Mouse (Mus musculus) heart, embryonic 13.5 days (tissue): ENCODE results near the gene Hdac9. TPM values are rescaled to one million over a fixed set of nuclear protein-coding genes. Genes with fewer than 3 reads are reported as not detected.
A peak's percentile ranks its signal among the peaks of the same experiment; 100 is the strongest.

Source experiments
- ATAC-seq: fragments of 200-750 bp; cut with Nextera tagmentation; 2 replicates; pipeline ENCODE4 v1.8.0; 2017; ENCODE audit warnings: moderate TSS enrichment; ENCODE audit not compliant: insufficient number of reproducible peaks, low FRiP score, low TSS enrichment; ENCODE audit errors: extremely low read depth
- H3K27ac ChIP-seq: fragments of 300-500 bp; sonication (generic); replicated peaks from 2 replicates; pipeline ENCODE4 v1.5.1; 2015; ENCODE audit warnings: moderate library complexity, mild to moderate bottlenecking, inconsistent platforms
- H3K27me3 ChIP-seq: fragments of 300-500 bp; sonication (generic); replicated peaks from 2 replicates; pipeline ENCODE4 v1.6.1; 2015; ENCODE audit warnings: mild to moderate bottlenecking, inconsistent platforms
- H3K36me3 ChIP-seq: fragments of 300-500 bp; sonication (generic); 2 replicates; pipeline ENCODE4 v1.6.1; 2015; ENCODE audit warnings: mild to moderate bottlenecking, inconsistent platforms
- H3K4me1 ChIP-seq: fragments of 300-500 bp; sonication (generic); 2 replicates; pipeline ENCODE4 v1.6.1; 2015; ENCODE audit warnings: inconsistent platforms
- H3K4me2 ChIP-seq: fragments of 300-500 bp; sonication (generic); 2 replicates; pipeline ENCODE4 v1.6.1; 2015; ENCODE audit warnings: inconsistent platforms, mild to moderate bottlenecking, moderate library complexity
- H3K4me3 ChIP-seq: fragments of 300-500 bp; sonication (generic); 2 replicates; pipeline ENCODE4 v1.5.1; 2015; ENCODE audit warnings: moderate library complexity, mild to moderate bottlenecking, inconsistent platforms
- H3K9ac ChIP-seq: fragments of 300-500 bp; sonication (generic); 2 replicates; pipeline ENCODE4 v1.6.1; 2015; ENCODE audit warnings: inconsistent platforms, mild to moderate bottlenecking, moderate library complexity
- H3K9me3 ChIP-seq: fragments of 300-500 bp; sonication (generic); 2 replicates; pipeline ENCODE4 v1.6.1; 2016; ENCODE audit warnings: inconsistent platforms
- WGBS: fragments of 180-500 bp; shearing (Covaris S2); methylation state at CpG from one replicate; pipeline ENCODE4 v1.1.7; 2015; ENCODE audit warnings: mixed read lengths; 5-methylcytosine and 5-hydroxymethylcytosine counted together
- polyA plus RNA-seq: library from polyadenylated mRNA; unstranded; fragments of >200 nt; fragmentation: Nextera tagmentation; extraction: Ambion mirVana; gene quantifications from 2 replicates; pipeline ENCODE4 v1.2.1, GENCODE M21; 2015

Gene Hdac9
- 25.3 and 29.0 TPM in 2 replicates for polyA plus RNA-seq

DNA sequence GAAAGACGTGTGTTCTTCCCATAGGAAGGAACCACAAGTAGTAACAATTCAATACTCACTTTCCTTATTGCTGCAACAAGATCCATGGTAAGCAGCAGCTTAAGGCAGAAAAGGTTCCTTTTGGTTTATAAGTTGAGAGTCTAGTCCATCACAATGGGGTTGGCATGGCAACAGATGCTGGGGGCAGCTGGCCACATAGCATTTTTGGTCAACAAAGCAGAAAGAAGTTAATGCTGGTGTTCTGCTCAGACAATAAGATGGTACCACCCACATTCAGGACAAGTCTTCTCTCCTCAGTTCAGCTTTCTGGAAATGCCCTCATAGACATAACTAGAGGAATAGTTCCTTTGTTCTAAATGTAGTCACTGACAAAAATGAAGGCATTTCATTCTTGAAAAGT, at the start of gene Hdac9:
TSS of gene Hdac9 (minus strand) at position 101 of the 400 bp plus-strand sequence.
- WGBS, result 39% methylated on average over 1 of the region's 1 CpGs
- H3K27me3 ChIP-seq, result no peaks in the 10 kb centered on the region

DNA sequence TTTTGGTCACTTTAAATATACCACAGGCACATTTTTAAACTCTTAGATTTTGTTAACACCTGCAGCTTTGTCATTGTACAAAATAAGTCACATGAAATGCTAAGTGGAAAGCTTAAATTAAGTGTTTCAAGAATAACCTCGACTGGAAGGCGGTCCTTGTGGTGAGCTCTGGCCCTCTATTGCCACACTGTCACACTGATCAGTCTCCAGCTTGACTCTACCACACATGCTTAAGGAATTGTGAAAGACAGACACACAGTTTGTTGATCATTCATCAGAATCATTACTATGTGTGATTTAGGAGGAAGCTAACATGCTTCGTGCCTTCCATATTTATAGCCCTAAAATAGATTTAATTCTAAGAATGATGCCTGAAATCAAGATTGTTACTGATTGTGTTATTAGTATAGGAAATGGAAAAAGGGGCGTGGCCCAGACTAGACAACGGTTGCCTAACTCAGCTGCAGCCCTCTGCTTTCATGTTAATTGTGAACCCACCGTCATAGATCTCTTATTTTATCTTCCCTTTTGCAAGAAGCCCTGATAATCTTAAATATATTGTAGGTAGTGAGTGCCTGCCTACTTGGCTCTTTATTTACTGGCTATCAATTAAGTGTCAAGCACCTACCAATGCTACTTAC, 32.3 kb upstream of the Hdac9 start:
- Histone ChIP-seq H3K9ac (no peak overlapping the region), H3K4me3 (no peak overlapping the region), H3K36me3 (no peaks in the 10 kb centered on the region), H3K9me3 (no peaks in the 10 kb centered on the region), H3K4me2 (no peak overlapping the region), H3K27ac (no peak overlapping the region), H3K27me3 (no peaks in the 10 kb centered on the region), H3K4me1 (no peaks in the 10 kb centered on the region)
- ATAC-seq, result no peak
- WGBS, result 63% methylated on average over 6 of the region's 6 CpGs

More for the DNA sequence above, at the start of gene Hdac9:
- no peak within 1 kb of the TSS for H3K4me2 ChIP-seq
- no peak within 1 kb of the TSS for H3K9ac ChIP-seq
- no peaks in the 10 kb centered on the region for H3K36me3 ChIP-seq
- ATAC-seq, result no peak
- H3K4me1 ChIP-seq, result no peaks in the 10 kb centered on the region
- no peaks in the 10 kb centered on the region for H3K9me3 ChIP-seq
- no peak within 1 kb of the TSS for H3K27ac ChIP-seq
- H3K4me3 ChIP-seq, result no peak within 1 kb of the TSS

- no peak overlapping the region for H3K4me2 ChIP-seq
- ATAC-seq, result no peak
- no peaks in the 10 kb centered on the region for H3K27me3 ChIP-seq
- no peak overlapping the region for H3K4me3 ChIP-seq
- no peaks in the 10 kb centered on the region for H3K4me1 ChIP-seq
- 0 out of 2 replicates have a peak, but pooled peaks cover 6% of the 10 kb centered on the region for H3K9me3 ChIP-seq
- H3K36me3 ChIP-seq, result no peaks in the 10 kb centered on the region
- no peak overlapping the region for H3K27ac ChIP-seq
- H3K9ac ChIP-seq, result no peak overlapping the region
- 90% methylated on average over 1 of the region's 1 CpGs for WGBS
These were observed 21.0 kb upstream of the Hdac9 start for GRCm38 (mm10) chr12:34937918-34938317.

GRCm38 (mm10) chr12:34908008-34908407, 8.9 kb downstream of the Hdac9 start:
- no peak for ATAC-seq

GRCm38 (mm10) chr12:34907506-34907850, 9.4 kb downstream of the Hdac9 start:
- 2% methylated on average over 10 of the region's 10 CpGs for WGBS
- no peak for ATAC-seq
- H3K9ac ChIP-seq, result peak overlapping the region; percentile 83

More at GRCm38 (mm10) chr12:34908008-34908407, 8.9 kb downstream of the Hdac9 start:
- H3K4me2 ChIP-seq, result no peak overlapping the region
- 70% methylated on average over 2 of the region's 2 CpGs for WGBS
- H3K9me3 ChIP-seq, result no peaks in the 10 kb centered on the region
- H3K9ac ChIP-seq, result no peak overlapping the region
- H3K4me3 ChIP-seq, result no peak overlapping the region
- H3K36me3 ChIP-seq, result no peaks in the 10 kb centered on the region
- H3K27ac ChIP-seq, result no peak overlapping the region
- peaks cover 27% of the 10 kb centered on the region for H3K27me3 ChIP-seq
- H3K4me1 ChIP-seq, result peaks cover 6% of the 10 kb centered on the region; the same call in 1 of the 2 replicates

DNA sequence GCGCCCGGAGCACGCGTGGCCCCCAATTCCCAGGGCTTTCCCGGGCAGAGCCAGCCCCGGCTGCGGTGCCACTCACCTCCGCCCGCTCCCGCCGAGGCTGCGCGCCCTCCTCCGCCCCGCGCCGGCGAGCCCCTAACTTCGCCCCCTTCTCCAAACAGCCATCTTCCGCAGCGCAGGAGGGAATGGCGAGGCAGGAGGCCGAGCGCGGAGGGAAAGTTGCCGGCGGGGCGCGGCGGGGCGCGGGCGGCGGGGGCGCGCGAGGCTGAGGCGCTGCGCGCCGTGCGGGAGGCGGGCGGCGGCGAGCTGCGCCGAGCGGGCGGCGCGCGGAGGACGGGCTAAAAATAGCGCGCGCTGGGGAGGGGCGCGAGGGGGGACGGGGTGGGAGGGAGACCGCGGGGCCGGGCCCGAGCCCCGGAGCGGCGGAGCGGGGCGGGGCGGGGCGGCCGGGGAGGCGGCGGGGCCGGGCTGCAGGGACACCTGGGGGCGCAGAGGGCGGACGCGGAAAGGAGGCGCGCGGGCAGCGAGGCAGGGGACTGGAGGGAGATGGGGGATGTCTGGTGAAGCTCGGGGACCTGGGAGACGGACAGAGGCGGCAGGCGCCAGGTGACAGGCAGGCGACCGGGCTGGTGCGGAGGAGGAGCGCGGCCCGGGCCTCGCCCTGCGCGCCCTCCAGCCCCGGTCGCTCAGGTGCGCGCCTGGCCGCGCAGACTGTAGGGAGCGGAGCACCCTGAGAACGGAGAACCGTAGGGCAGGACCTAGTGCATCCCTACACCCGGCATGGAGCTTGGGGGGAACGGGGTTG, 10.0 kb downstream of the Hdac9 start:
- H3K27ac ChIP-seq, result no peak overlapping the region
- H3K9me3 ChIP-seq, result no peaks in the 10 kb centered on the region
- ATAC-seq, result peak; percentile 66
- H3K4me2 ChIP-seq, result peak overlapping the region; percentile 93
- peaks cover 27% of the 10 kb centered on the region for H3K27me3 ChIP-seq
- no peaks in the 10 kb centered on the region for H3K36me3 ChIP-seq
- peak overlapping the region; percentile 73 for H3K4me3 ChIP-seq
- H3K9ac ChIP-seq, result peak overlapping the region; percentile 83
- H3K4me1 ChIP-seq, result peaks cover 6% of the 10 kb centered on the region; the same call in 1 of the 2 replicates
- under 1% methylated on average over 92 of the region's 107 CpGs for WGBS

More at GRCm38 (mm10) chr12:34907506-34907850, 9.4 kb downstream of the Hdac9 start:
- Histone ChIP-seq H3K4me1 (peaks cover 6% of the 10 kb centered on the region; the same call in 1 of the 2 replicates), H3K27me3 (peaks cover 27% of the 10 kb centered on the region), H3K27ac (no peak overlapping the region), H3K9me3 (no peaks in the 10 kb centered on the region), H3K4me2 (peak overlapping the region; percentile 93), H3K4me3 (peak overlapping the region; percentile 73), H3K36me3 (no peaks in the 10 kb centered on the region)

- Histone ChIP-seq H3K27ac (no peak overlapping the region), H3K4me3 (peak overlapping the region; percentile 73), H3K9me3 (no peaks in the 10 kb centered on the region), H3K36me3 (no peaks in the 10 kb centered on the region), H3K9ac (peak overlapping the region; percentile 83), H3K4me1 (peaks cover 6% of the 10 kb centered on the region; the same call in 1 of the 2 replicates), H3K27me3 (peaks cover 27% of the 10 kb centered on the region), H3K4me2 (peak overlapping the region; percentile 93)
- ATAC-seq, result no peak
- WGBS, result 2% methylated on average over 10 of the region's 10 CpGs
These were observed 10.6 kb downstream of the Hdac9 start for GRCm38 (mm10) chr12:34906376-34906703.

DNA sequence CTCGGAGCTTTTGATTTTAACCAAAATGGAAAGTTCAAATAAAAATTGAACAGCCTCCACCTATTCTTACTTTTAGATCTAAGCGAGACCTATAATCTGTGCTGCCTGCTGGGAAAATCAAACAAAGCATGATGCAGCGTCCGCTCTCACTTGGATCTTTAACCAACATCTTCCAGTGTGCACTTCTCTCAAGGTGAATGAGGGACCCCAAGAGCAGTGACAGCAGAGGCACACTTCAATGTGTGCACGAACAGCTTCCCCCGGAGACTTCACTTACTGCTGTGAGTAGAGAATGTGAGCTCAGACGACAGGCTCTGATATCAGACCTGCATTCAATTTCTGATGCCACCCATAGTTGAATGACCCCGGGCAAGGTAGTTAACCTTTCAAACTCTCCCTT, 16.7 kb downstream of the Hdac9 start:
- H3K4me3 ChIP-seq, result no peak overlapping the region
- 79% methylated on average over 8 of the region's 8 CpGs for WGBS
- H3K36me3 ChIP-seq, result no peaks in the 10 kb centered on the region
- H3K27me3 ChIP-seq, result peaks cover 11% of the 10 kb centered on the region
- ATAC-seq, result no peak
- no peak overlapping the region for H3K4me2 ChIP-seq
- no peak overlapping the region for H3K9ac ChIP-seq
- no peak overlapping the region for H3K27ac ChIP-seq
- no peaks in the 10 kb centered on the region for H3K4me1 ChIP-seq
- no peaks in the 10 kb centered on the region for H3K9me3 ChIP-seq

GRCm38 (mm10) chr12:34894867-34895266, 22.0 kb downstream of the Hdac9 start:
- Histone ChIP-seq H3K4me3 (no peak overlapping the region), H3K4me1 (no peaks in the 10 kb centered on the region), H3K9ac (no peak overlapping the region), H3K4me2 (no peak overlapping the region), H3K27ac (no peak overlapping the region), H3K36me3 (no peaks in the 10 kb centered on the region), H3K9me3 (no peaks in the 10 kb centered on the region), H3K27me3 (0 out of 2 replicates have a peak, but pooled peaks cover 4% of the 10 kb centered on the region)
- ATAC-seq, result no peak
- WGBS, result 58% methylated on average over 5 of the region's 5 CpGs

DNA sequence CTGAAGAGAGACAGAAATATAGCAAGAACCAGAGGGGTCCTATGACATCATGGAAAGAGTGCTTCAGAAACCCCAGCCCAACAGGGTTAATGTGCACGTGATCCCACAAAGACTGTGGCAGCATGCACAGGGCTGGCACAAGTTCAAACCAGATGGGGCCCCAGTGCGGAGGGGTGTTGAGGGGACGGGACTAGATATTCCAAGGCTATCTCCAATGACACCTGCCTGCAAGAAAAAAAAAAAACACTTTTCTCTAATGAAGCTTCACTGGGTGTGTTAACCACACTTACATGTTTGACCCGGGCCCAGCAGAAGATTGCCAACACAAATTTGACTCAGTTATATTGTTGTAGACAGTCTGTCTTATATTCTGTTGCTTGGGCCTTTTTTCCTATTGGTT, 28.2 kb downstream of the Hdac9 start:
- no peaks in the 10 kb centered on the region for H3K27me3 ChIP-seq
- no peak for ATAC-seq
- no peaks in the 10 kb centered on the region for H3K36me3 ChIP-seq
- H3K27ac ChIP-seq, result no peak overlapping the region
- H3K9ac ChIP-seq, result no peak overlapping the region
- no peak overlapping the region for H3K4me2 ChIP-seq
- 67% methylated on average over 4 of the region's 4 CpGs for WGBS
- no peaks in the 10 kb centered on the region for H3K9me3 ChIP-seq
- H3K4me3 ChIP-seq, result no peak overlapping the region
- no peaks in the 10 kb centered on the region for H3K4me1 ChIP-seq

GRCm38 (mm10) chr12:34874926-34875325, 42.0 kb downstream of the Hdac9 start:
- Histone ChIP-seq H3K4me2 (no peak overlapping the region), H3K9me3 (no peaks in the 10 kb centered on the region), H3K4me3 (no peak overlapping the region), H3K27ac (no peak overlapping the region), H3K9ac (no peak overlapping the region), H3K36me3 (no peaks in the 10 kb centered on the region), H3K27me3 (no peaks in the 10 kb centered on the region), H3K4me1 (no peaks in the 10 kb centered on the region)
- no peak for ATAC-seq
- 69% methylated on average over 2 of the region's 2 CpGs for WGBS
